Mouse (Mus musculus) cerebellum, postnatal 14 days (tissue): ENCODE results near the gene Slc44a5.

Source experiments
- DNase-seq, 2 experiments: peaks; one replicate each; pipeline ENCODE4 v3.0.0; 2021; ENCODE audit warnings: mixed read lengths in 2 of 2

Gene Slc44a5

GRCm38 (mm10) chr3:153973171-153973948 lies at the start of gene Slc44a5:
Gene Slc44a5, plus strand, starts transcription at chr3:153973436.
- peak; percentile 68 to 73 for DNase-seq

DNA sequence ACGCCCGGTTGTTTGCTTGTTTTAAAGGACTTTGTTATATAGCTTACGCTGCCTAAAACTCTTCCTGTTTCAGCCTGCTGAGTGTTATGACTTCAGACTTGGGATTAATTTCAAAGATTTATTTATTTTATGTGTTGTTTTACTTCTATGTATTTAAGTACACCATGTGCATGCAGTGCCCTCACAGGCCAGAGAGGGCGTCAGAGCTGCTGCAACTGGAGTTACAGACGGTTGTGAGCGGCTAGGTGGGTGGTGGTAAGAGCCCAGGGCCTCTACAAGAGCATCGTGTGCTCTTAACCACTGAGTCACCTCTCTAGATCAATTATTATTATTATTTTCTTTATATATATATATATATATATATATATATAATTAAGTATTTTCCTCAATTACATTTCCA lies 46.9 kb upstream of the Slc44a5 start:
- no peak for DNase-seq

DNA sequence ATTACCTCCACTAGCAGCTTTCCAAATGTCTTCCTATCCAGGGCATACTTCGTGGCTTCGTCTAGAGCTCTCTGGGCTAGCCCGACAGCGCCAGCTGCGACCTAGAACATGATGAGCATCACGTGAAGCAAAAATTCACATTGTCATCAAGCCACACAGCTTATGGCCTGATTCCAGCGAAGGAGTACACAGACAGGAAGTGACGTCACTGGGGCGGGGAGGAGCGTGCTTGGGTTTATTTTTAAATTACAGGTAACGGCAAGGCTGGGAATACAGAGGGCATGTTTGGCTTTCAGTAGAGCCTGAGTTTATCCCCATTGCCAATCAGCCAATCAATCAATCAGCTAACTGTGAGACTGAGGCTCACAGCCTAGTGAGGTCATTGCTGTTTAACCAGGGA lies 43.7 kb upstream of the Slc44a5 start:
- DNase-seq, result no peak

DNA sequence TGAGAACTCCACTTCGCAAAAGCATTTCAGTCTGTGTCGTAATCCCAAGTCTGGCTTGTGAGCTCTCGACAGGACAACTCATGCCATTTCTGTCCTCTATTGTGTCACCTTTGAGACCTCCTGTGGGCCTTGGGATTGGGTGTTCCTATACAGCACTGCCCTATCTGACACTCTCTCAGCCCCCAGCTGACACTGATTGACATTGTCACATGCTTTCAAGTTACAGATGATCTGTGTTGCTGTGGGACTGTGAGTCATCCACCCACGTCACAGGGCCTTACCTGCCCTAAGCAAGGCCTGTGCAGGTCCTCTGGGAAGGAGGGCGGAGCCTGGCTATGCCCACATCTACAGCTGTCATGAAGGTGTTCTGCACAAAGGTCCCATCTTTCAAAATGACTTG lies 40.8 kb upstream of the Slc44a5 start:
- no peak for DNase-seq

- DNase-seq, result no peak
These were observed 37.4 kb upstream of the Slc44a5 start for GRCm38 (mm10) chr3:153935878-153936277.

DNA sequence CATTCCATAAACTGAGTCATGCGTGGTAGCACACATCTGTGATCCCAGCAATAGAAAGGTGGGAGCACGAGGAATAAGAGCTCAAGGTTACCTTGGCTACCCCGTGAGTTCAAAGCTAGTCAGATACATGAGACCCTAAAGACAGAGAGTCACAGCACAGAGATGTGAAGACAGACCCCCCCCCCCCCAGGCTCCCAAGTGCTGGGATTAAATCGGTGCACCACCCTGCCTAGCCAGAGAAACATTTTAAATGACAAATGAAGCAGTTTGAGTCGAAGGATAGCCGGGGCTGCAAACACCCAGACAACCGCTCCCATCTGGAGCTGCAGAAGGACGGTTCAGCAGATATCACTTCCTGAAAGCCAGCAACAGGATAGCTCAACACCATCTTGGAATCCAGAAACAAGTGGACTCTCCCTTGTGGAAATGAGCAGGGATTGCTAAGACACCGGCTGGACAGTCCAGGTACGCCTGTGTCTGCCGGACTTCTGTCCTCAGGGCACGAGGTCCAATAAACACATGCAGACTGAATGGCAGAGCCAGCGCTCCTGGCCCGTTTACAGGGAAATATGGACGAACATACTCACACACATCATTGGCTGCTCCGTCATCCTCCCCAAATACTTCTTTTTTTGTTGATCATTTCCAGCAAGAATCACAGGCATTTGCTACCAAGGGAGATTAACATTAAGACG lies 36.0 kb upstream of the Slc44a5 start:
- no peak for DNase-seq

DNA sequence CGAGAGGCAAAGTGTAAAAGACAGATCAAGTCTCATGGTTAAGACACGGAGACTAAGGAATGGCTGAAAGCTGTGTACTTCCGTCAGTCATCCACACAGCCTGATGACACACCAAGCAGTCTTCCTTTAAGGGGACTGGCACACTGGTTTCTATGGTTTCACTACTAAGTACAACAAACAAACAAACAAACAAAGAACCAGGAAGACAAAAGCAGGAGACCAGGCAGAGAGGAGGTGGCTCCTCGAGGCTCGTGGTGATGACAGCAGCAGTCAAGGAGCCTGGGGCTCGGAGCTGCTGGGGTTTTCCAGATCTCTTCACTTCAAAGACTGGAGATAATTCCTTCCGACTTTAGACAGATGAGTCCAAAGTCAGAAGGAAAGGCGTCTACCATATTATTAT lies 33.2 kb upstream of the Slc44a5 start:
- no peak for DNase-seq

GRCm38 (mm10) chr3:153940486-153940885 lies 32.8 kb upstream of the Slc44a5 start:
- no peak for DNase-seq

- DNase-seq, result no peak
These were observed 31.6 kb upstream of the Slc44a5 start for GRCm38 (mm10) chr3:153941613-153942012.

DNA sequence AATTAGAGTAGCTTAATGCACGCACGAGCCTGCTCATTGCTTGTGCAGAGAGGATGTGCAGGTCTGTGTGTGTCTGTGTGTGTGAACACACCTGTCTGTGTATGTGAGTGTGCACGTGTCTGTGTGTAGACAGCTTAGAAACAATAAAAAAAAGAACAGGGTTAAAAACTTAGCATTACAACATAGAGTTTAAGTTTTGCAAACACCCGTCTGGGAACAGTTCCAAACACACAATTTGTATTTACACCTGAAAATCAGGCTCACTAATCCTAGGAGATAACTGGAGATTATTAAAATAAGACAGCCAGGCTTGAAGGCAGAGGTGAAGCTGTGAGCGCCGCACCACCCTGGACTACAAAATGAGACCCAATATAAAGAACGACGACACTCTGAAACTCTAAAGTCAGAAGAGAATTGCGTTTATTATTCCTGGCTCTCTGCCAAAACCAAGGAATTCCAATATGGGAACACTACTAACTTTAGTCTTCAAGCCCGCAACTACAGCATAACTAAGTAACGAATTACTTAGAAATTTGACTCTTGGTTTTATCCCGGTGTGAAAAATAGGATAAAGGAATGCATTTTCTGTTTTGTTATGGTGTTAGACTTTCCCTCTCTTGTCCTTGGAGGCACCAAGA lies 30.1 kb upstream of the Slc44a5 start:
- DNase-seq, result no peak

DNA sequence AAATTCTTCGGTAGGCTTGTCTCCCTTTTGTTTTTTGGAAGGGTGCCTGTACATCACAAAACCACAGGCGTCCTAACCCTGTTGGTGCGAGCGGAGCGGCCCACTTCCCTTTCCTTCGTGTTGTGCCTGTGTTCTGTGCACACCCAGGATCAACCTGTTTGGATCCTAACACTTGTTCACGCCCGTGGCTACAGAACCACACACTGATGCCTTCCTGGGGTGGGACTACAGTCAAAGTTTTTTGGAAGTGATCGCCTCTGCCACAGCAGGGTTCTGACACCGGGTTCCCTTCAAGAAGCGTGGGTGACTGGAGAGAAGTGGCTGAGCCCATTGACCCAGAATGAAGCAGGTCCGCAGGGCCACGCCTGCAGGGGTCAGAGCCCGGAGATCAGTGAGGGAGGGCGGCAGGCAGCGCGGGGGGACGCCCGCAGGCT lies 29.3 kb upstream of the Slc44a5 start:
- DNase-seq, result no peak

DNA sequence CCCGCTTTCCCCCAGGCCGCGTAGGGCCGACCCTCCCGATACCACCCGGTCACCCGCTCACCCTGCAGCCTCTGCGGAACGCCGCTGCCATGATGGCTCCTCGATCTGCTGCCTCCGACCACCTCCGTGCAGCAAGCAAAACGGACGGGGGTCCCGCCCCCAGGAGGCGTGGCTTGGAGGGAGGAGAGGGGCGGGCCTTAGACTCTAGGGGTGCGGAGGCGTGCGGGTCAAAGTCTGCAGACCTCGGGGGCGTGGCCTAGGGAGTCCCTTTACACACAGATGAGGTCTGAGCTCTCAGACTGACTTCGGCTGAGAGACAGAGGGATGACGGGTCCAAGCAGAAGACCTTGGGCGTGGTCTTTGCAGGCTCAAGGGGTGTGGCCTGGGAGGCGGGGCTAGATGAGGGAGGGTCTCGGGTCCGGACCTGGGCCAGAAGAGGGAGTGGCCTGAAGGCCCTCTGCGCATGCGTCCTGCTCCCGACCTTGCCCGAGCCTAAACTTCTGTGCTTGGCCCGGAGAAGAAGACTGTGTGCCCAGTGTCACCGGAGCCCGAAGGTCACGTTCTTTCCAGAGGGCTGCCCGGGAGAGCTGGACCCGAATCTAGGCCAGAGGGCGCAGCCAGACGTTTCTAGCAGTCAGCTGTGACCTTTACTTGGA lies 28.8 kb upstream of the Slc44a5 start, which contains the start of gene Acadm:
Gene Acadm (minus strand): TSS at position 298 of the 656 bp plus-strand sequence.
- DNase-seq, result peak; percentile 97 to 98

GRCm38 (mm10) chr3:153947271-153947670 lies 26.0 kb upstream of the Slc44a5 start:
- no peak for DNase-seq

DNA sequence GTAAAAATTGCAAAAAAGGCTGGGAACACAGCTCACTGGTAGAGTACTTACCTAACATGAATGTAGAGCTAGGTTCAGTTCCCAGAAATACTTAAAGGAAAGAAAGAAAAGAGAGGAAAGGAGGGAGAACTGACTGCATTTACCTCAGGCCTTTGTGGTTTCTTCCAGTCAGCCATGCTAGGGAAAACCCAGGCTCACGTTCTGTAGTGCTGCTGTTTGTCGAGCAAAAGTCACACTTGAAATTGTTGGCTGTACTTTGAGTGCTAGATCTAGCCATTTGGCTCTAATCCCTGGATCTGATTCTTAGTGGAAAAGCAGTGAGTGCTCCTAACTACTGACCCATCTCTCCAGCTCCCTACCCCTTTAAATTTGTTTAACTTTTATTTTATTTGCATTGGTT lies 25.1 kb upstream of the Slc44a5 start:
- DNase-seq, result no peak

DNA sequence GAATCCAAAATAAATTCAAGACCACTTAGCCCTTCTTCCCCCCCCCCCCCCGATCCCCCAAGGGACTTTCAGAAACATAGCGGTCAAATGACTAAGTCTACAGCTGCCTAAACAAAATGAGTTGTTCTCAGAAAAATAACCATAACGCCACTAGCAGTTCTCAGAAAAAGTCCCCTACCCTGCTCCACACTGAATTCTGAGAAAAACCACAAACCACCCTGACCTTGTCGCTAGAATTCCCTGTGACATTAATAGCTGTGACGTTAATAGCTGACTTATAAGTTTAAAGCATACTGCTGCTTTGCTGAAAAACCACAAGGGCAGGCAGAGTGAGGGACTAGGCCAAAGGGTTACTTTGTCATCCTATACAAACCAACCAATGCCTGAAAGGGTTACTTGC lies 15.3 kb upstream of the Slc44a5 start:
- DNase-seq, result no peak

DNA sequence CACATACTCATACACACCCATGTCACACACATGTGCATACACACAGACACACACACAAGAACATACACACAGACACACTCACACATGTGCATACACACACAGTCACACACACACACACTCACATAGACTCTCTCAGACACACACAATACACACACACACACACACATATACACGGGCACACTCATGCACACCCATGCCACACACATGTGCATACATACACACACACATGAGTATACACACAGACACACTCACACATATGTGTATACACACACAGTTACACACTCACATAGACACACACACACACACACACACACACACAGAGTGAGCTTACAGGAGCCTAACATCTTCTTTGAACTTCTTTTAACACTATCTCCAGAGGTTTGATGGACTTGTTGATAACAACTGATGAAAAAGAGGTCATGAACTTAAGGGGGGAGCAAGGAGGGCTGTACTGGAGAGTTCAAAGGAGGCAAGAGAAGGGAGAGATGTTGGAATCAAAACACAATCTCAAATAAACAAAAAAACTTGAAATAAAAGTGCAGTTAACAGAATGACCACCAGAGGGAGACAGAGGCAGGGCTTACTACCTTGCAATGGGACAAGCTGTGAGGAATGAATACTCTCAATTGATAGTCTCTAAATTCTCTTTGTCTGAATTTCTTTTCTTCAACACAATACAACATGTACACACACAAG lies 14.1 kb upstream of the Slc44a5 start:
- DNase-seq, result peak; percentile 50 to 68

DNA sequence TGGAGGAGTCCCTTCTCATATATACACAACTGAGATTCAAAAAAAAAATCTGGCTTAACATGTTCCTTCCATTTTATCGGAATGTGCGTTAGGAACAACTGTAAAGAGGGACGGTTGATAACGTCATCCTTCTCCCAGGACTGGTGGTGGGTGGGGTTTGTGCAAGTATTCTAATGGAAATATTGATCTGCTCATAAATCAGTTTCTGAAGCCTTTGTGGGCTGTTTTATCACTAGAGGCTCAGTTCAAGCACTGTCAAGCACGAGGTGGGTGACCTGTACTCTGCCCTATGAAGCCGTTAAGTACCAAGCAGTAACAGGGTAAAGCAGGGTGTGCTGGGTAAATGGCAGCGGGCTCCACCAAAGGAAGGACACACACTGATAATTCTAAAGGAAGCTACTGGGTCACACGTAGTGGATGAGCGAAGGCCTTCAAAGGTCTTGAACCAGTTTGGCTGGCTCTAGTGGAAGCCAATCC lies 13.5 kb upstream of the Slc44a5 start:
- no peak for DNase-seq

DNA sequence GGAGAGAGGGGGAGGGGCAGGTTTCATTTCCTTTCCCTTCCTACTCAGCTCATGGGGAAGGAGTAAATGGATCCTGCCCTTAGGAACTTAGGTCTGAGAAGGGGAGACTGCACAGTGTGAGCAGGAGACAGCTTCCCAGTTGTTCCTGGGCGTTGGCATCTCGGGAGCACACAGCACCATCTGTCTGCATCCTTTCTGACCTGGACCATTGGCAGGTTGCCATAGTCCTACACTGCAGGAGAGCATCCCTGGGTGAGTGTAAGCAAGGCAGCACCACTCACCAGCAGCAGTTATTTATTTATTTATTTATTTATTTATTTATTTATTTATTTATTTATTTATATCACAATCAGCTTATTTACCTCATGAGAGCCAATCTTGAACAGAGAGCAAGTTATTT lies 12.4 kb upstream of the Slc44a5 start:
- peak; percentile 31 to 45 for DNase-seq

- peak in 1 of 2 experiments; percentile 42 for DNase-seq
These were observed 11.4 kb upstream of the Slc44a5 start for GRCm38 (mm10) chr3:153961632-153962389.

GRCm38 (mm10) chr3:153967447-153967846 lies 5.8 kb upstream of the Slc44a5 start:
- DNase-seq, result no peak

GRCm38 (mm10) chr3:153968549-153968948 lies 4.7 kb upstream of the Slc44a5 start:
- DNase-seq, result peak; percentile 73 to 83

- no peak for DNase-seq
These were observed 3.8 kb upstream of the Slc44a5 start for GRCm38 (mm10) chr3:153969451-153969850.
